Mouse (Mus musculus): ENCODE results near the gene Cd101. TPM values are rescaled to one million over a fixed set of nuclear protein-coding genes. Genes with fewer than 3 reads are reported as not detected.

The Cd101 gene
- polyA plus RNA-seq, 1 experiment from 2014 or later: not detected

GRCm38 (mm10) chr3:101061865-101062585, 32.7 kb upstream of the Cd101 start:
- H3K4me3 ChIP-seq: no peak overlapping the region
- ATAC-seq (ENCODE audit: low FRiP score, low read depth): no peak
- H3K4me2 ChIP-seq (replicated peaks): no peak overlapping the region
- no peak overlapping the region for H3K27ac ChIP-seq (replicated peaks)
- 93% methylated on average over 7 of the region's 7 CpGs for WGBS
- no peaks in the 10 kb centered on the region for H3K27me3 ChIP-seq
- H3K9ac ChIP-seq (replicated peaks): no peak overlapping the region
- peaks cover 11% of the 10 kb centered on the region; the same call in 1 of the 2 replicates for H3K36me3 ChIP-seq
- no peaks in the 10 kb centered on the region; the same call in 1 of the 2 replicates for H3K4me1 ChIP-seq
- no peaks in the 10 kb centered on the region for H3K9me3 ChIP-seq

- Histone ChIP-seq H3K36me3 (peaks cover 14% of the 10 kb centered on the region; the same call in 1 of the 2 replicates), H3K9ac (replicated peaks) (no peak overlapping the region), H3K27me3 (no peaks in the 10 kb centered on the region), H3K27ac (replicated peaks) (no peak overlapping the region), H3K4me1 (no peaks in the 10 kb centered on the region), H3K4me3 (no peak overlapping the region), H3K4me2 (replicated peaks) (no peak overlapping the region), H3K9me3 (no peaks in the 10 kb centered on the region)
- 89% methylated on average over 4 of the region's 4 CpGs for WGBS
- ATAC-seq (ENCODE audit: low FRiP score, low read depth): no peak
Measured at GRCm38 (mm10) chr3:101059214-101059613, 29.9 kb upstream of the Cd101 start.

GRCm38 (mm10) chr3:101058203-101058602, 28.8 kb upstream of the Cd101 start:
- H3K27ac ChIP-seq (replicated peaks): no peak overlapping the region
- no peak overlapping the region for H3K9ac ChIP-seq (replicated peaks)
- no peak overlapping the region for H3K4me2 ChIP-seq (replicated peaks)
- H3K36me3 ChIP-seq: peaks cover 10% of the 10 kb centered on the region
- H3K4me3 ChIP-seq: no peak overlapping the region
- H3K27me3 ChIP-seq: no peaks in the 10 kb centered on the region
- ATAC-seq (ENCODE audit: low FRiP score, low read depth): no peak
- no peaks in the 10 kb centered on the region for H3K9me3 ChIP-seq
- no peaks in the 10 kb centered on the region for H3K4me1 ChIP-seq
- WGBS: 94% methylated on average over 2 of the region's 2 CpGs

- no peak overlapping the region for H3K4me3 ChIP-seq
- no peak overlapping the region for H3K4me2 ChIP-seq (replicated peaks)
- H3K4me1 ChIP-seq: no peaks in the 10 kb centered on the region
- H3K27ac ChIP-seq (replicated peaks): no peak overlapping the region
- peaks cover 5% of the 10 kb centered on the region; the same call in 1 of the 2 replicates for H3K36me3 ChIP-seq
- no peak overlapping the region for H3K9ac ChIP-seq (replicated peaks)
- H3K9me3 ChIP-seq: no peaks in the 10 kb centered on the region
- H3K27me3 ChIP-seq: no peaks in the 10 kb centered on the region
- ATAC-seq (ENCODE audit: low FRiP score, low read depth): no peak
- 91% methylated on average over 8 of the region's 8 CpGs for WGBS
Measured at GRCm38 (mm10) chr3:101055216-101055615, 25.9 kb upstream of the Cd101 start.

- Histone ChIP-seq H3K4me1 (peaks cover 9% of the 10 kb centered on the region; the same call in 1 of the 2 replicates), H3K27ac (replicated peaks) (no peak overlapping the region), H3K9me3 (no peaks in the 10 kb centered on the region), H3K4me2 (replicated peaks) (no peak overlapping the region), H3K27me3 (no peaks in the 10 kb centered on the region), H3K4me3 (no peak overlapping the region), H3K9ac (replicated peaks) (no peak overlapping the region), H3K36me3 (peaks cover 14% of the 10 kb centered on the region)
- no peak for ATAC-seq (ENCODE audit: low FRiP score, low read depth)
- WGBS: 80% methylated on average over 4 of the region's 4 CpGs
Measured at GRCm38 (mm10) chr3:101051601-101052000, 22.2 kb upstream of the Cd101 start.

GRCm38 (mm10) chr3:101049997-101050396, 20.6 kb upstream of the Cd101 start:
- Histone ChIP-seq H3K4me2 (replicated peaks) (no peak overlapping the region), H3K4me1 (peaks cover 9% of the 10 kb centered on the region; the same call in 1 of the 2 replicates), H3K9me3 (no peaks in the 10 kb centered on the region), H3K27me3 (no peaks in the 10 kb centered on the region), H3K27ac (replicated peaks) (no peak overlapping the region), H3K4me3 (no peak overlapping the region), H3K36me3 (peaks cover 16% of the 10 kb centered on the region), H3K9ac (replicated peaks) (no peak overlapping the region)
- 86% methylated on average over 9 of the region's 9 CpGs for WGBS
- ATAC-seq (ENCODE audit: low FRiP score, low read depth): no peak

GRCm38 (mm10) chr3:101048781-101049180, 19.4 kb upstream of the Cd101 start:
- Histone ChIP-seq H3K4me2 (replicated peaks) (no peak overlapping the region), H3K9ac (replicated peaks) (no peak overlapping the region), H3K4me1 (peaks cover 9% of the 10 kb centered on the region; the same call in 1 of the 2 replicates), H3K27me3 (no peaks in the 10 kb centered on the region), H3K36me3 (peaks cover 18% of the 10 kb centered on the region), H3K9me3 (no peaks in the 10 kb centered on the region), H3K27ac (replicated peaks) (no peak overlapping the region), H3K4me3 (no peak overlapping the region)
- 86% methylated on average over 2 of the region's 2 CpGs for WGBS
- ATAC-seq (ENCODE audit: low FRiP score, low read depth): no peak

- ATAC-seq (ENCODE audit: low FRiP score, low read depth): peak; percentile 52; the same call in 1 of the 2 replicates
- Histone ChIP-seq H3K27me3 (no peaks in the 10 kb centered on the region), H3K9ac (replicated peaks) (no peak overlapping the region), H3K4me2 (replicated peaks) (no peak overlapping the region), H3K36me3 (peaks cover 18% of the 10 kb centered on the region), H3K9me3 (no peaks in the 10 kb centered on the region), H3K4me1 (peaks cover 13% of the 10 kb centered on the region; the same call in 1 of the 2 replicates), H3K27ac (replicated peaks) (no peak overlapping the region), H3K4me3 (no peak overlapping the region)
- 86% methylated on average over 15 of the region's 15 CpGs for WGBS
Measured at GRCm38 (mm10) chr3:101047586-101048275, 18.4 kb upstream of the Cd101 start.

- no peaks in the 10 kb centered on the region for H3K9me3 ChIP-seq
- peaks cover 26% of the 10 kb centered on the region; the same call in 1 of the 2 replicates for H3K4me1 ChIP-seq
- ATAC-seq (ENCODE audit: low FRiP score, low read depth): no peak
- peaks cover 18% of the 10 kb centered on the region for H3K36me3 ChIP-seq
- WGBS: 93% methylated on average over 15 of the region's 15 CpGs
- H3K27ac ChIP-seq (replicated peaks): no peak overlapping the region
- H3K27me3 ChIP-seq: no peaks in the 10 kb centered on the region
- H3K4me2 ChIP-seq (replicated peaks): no peak overlapping the region
- no peak overlapping the region for H3K9ac ChIP-seq (replicated peaks)
- H3K4me3 ChIP-seq: no peak overlapping the region
Measured at GRCm38 (mm10) chr3:101045431-101045830, 16.1 kb upstream of the Cd101 start.

GRCm38 (mm10) chr3:101044686-101045085, 15.3 kb upstream of the Cd101 start:
- Histone ChIP-seq H3K36me3 (peaks cover 18% of the 10 kb centered on the region), H3K9ac (replicated peaks) (no peak overlapping the region), H3K4me2 (replicated peaks) (no peak overlapping the region), H3K4me3 (no peak overlapping the region), H3K9me3 (no peaks in the 10 kb centered on the region), H3K27ac (replicated peaks) (no peak overlapping the region), H3K4me1 (peaks cover 26% of the 10 kb centered on the region; the same call in 1 of the 2 replicates), H3K27me3 (no peaks in the 10 kb centered on the region)
- no peak for ATAC-seq (ENCODE audit: low FRiP score, low read depth)
- WGBS: 83% methylated on average over 6 of the region's 6 CpGs

GRCm38 (mm10) chr3:101041997-101042396, 12.6 kb upstream of the Cd101 start:
- Histone ChIP-seq H3K9me3 (no peaks in the 10 kb centered on the region), H3K36me3 (peaks cover 7% of the 10 kb centered on the region), H3K4me2 (replicated peaks) (no peak overlapping the region), H3K9ac (replicated peaks) (no peak overlapping the region), H3K4me3 (no peak overlapping the region), H3K27ac (replicated peaks) (0 out of 2 replicates have a peak overlapping the region, but pooled peaks have one; percentile 36), H3K4me1 (peaks cover 17% of the 10 kb centered on the region; the same call in 1 of the 2 replicates), H3K27me3 (no peaks in the 10 kb centered on the region)
- ATAC-seq (ENCODE audit: low FRiP score, low read depth): no peak
- WGBS: 53% methylated on average over 7 of the region's 7 CpGs

GRCm38 (mm10) chr3:101037984-101038545, 8.7 kb upstream of the Cd101 start:
- H3K9ac ChIP-seq (replicated peaks): no peak overlapping the region
- WGBS: 86% methylated on average over 5 of the region's 5 CpGs
- no peaks in the 10 kb centered on the region for H3K36me3 ChIP-seq
- no peaks in the 10 kb centered on the region for H3K27me3 ChIP-seq
- no peak overlapping the region for H3K27ac ChIP-seq (replicated peaks)
- peaks cover 15% of the 10 kb centered on the region; the same call in 1 of the 2 replicates for H3K4me1 ChIP-seq
- no peak overlapping the region for H3K4me3 ChIP-seq
- H3K4me2 ChIP-seq (replicated peaks): no peak overlapping the region
- H3K9me3 ChIP-seq: no peaks in the 10 kb centered on the region
- no peak for ATAC-seq (ENCODE audit: low FRiP score, low read depth)
